Mouse (Mus musculus): ENCODE results near the gene Mmachc.
"Not testable (repeated sequence)": the region's sequence is repeated elsewhere in the genome, so short reads cannot be mapped to it uniquely, and the experiment has no call there.

Gene Mmachc

GRCm38 (mm10) chr4:116693785-116694184 lies 14.4 kb downstream of the Mmachc start:
- intact Hi-C loops (cut with DNase I) = no loop called here

GRCm38 (mm10) chr4:116692146-116692545 lies 16.1 kb downstream of the Mmachc start:
- intact Hi-C loops (cut with DNase I) = no loop called here

- intact Hi-C loops (cut with DNase I) = loop anchor here (5.0 kb wide), 1 partner anchor 42 kb away; no protein-coding TSS in a partner anchor
Observed at GRCm38 (mm10) chr4:116689309-116689876, 18.8 kb downstream of the Mmachc start.

- intact Hi-C loops (cut with DNase I) = loop anchor here (5.0 kb wide), 1 partner anchor 40 kb away; no protein-coding TSS in a partner anchor
Observed at GRCm38 (mm10) chr4:116687041-116687440, 21.2 kb downstream of the Mmachc start.

- intact Hi-C loops (cut with DNase I) = loop anchor here (5.0 kb wide), 1 partner anchor 38 kb away; no protein-coding TSS in a partner anchor
Observed at GRCm38 (mm10) chr4:116685402-116686061, 22.7 kb downstream of the Mmachc start, which contains the start of gene Prdx1. TSS of gene Prdx1 (plus strand) at chr4:116685544.

GRCm38 (mm10) chr4:116684665-116685064 lies 23.5 kb downstream of the Mmachc start:
- intact Hi-C loops (cut with DNase I) = loop anchor here (5.0 kb wide), 1 partner anchor 37 kb away; no protein-coding TSS in a partner anchor

- intact Hi-C loops (cut with DNase I) = no loop called here
Observed at GRCm38 (mm10) chr4:116683957-116684356, 24.2 kb downstream of the Mmachc start.

- intact Hi-C loops (cut with DNase I) = not testable (repeated sequence)
Observed at GRCm38 (mm10) chr4:116680521-116680920, 27.7 kb downstream of the Mmachc start.

GRCm38 (mm10) chr4:116679141-116679540 lies 29.1 kb downstream of the Mmachc start:
- intact Hi-C loops (cut with DNase I) = loop anchor here (5.0 kb wide), 1 partner anchor 52 kb away; the partner anchor contains the start of gene Nasp

GRCm38 (mm10) chr4:116677808-116678207 lies 30.4 kb downstream of the Mmachc start:
- intact Hi-C loops (cut with DNase I) = loop anchor here (5.0 kb wide), 1 partner anchor 51 kb away; the partner anchor contains the start of gene Nasp

- intact Hi-C loops (cut with DNase I) = loop anchor here (5.0 kb wide), 1 partner anchor 49 kb away; the partner anchor contains the start of gene Nasp
Observed at GRCm38 (mm10) chr4:116676027-116676426, 32.2 kb downstream of the Mmachc start.

- intact Hi-C loops (cut with DNase I) = loop anchor here (5.0 kb wide), 1 partner anchor 47 kb away; the partner anchor contains the start of gene Nasp
Observed at GRCm38 (mm10) chr4:116674761-116675160, 33.4 kb downstream of the Mmachc start.

- intact Hi-C loops (cut with DNase I) = no loop called here
Observed at GRCm38 (mm10) chr4:116672785-116673184, 35.4 kb downstream of the Mmachc start.

GRCm38 (mm10) chr4:116669291-116669690 lies 38.9 kb downstream of the Mmachc start:
- intact Hi-C loops (cut with DNase I) = no loop called here

- intact Hi-C loops (cut with DNase I) = no loop called here
Observed at GRCm38 (mm10) chr4:116668145-116668544, 40.1 kb downstream of the Mmachc start.

GRCm38 (mm10) chr4:116666625-116667024 lies 41.6 kb downstream of the Mmachc start:
- intact Hi-C loops (cut with DNase I) = no loop called here

GRCm38 (mm10) chr4:116661998-116662397 lies 46.2 kb downstream of the Mmachc start:
- intact Hi-C loops (cut with DNase I) = no loop called here

GRCm38 (mm10) chr4:116660829-116661228 lies 47.4 kb downstream of the Mmachc start:
- intact Hi-C loops (cut with DNase I) = no loop called here

GRCm38 (mm10) chr4:116659916-116660315 lies 48.3 kb downstream of the Mmachc start:
- intact Hi-C loops (cut with DNase I) = not testable (repeated sequence)

GRCm38 (mm10) chr4:116659474-116659873 lies 48.7 kb downstream of the Mmachc start:
- intact Hi-C loops (cut with DNase I) = no loop called here

- intact Hi-C loops (cut with DNase I) = no loop called here
Observed at GRCm38 (mm10) chr4:116657971-116658370, 50.2 kb downstream of the Mmachc start.

- intact Hi-C loops (cut with DNase I) = no loop called here
Observed at GRCm38 (mm10) chr4:116655658-116656057, 52.5 kb downstream of the Mmachc start.

Data from adrenal gland (tissue).